Mouse (Mus musculus) forebrain, embryonic 16.5 days (tissue): ENCODE measurements around the gene Fbxl18. TPM values are rescaled to one million over a fixed set of nuclear protein-coding genes. Genes with fewer than 3 reads are reported as not detected.
A peak's percentile ranks its signal among the peaks of the same experiment; 100 is the strongest.

Source experiments
- ATAC-seq: fragments of 200-750 bp; cut with Nextera tagmentation; 2 replicates; pipeline ENCODE4 v1.8.0; 2017; ENCODE audit warnings: mild to moderate bottlenecking, moderate library complexity
- H3K27ac ChIP-seq: fragments of 300-500 bp; sonication (generic); 2 replicates; pipeline ENCODE4 v1.5.1; 2014; ENCODE audit warnings: low read length, control low read depth
- H3K27me3 ChIP-seq: fragments of 300-500 bp; sonication (generic); replicated peaks from 2 replicates; pipeline ENCODE4 v1.6.1; 2014; ENCODE audit warnings: low read length; ENCODE audit not compliant: control insufficient read depth, insufficient read depth
- H3K36me3 ChIP-seq: fragments of 300-500 bp; sonication (generic); 2 replicates; pipeline ENCODE4 v1.6.1; 2014; ENCODE audit not compliant: control insufficient read depth, insufficient read depth
- H3K4me1 ChIP-seq: fragments of 300-500 bp; sonication (generic); replicated peaks from 2 replicates; pipeline ENCODE4 v1.6.1; 2014; ENCODE audit warnings: low read length; ENCODE audit not compliant: control insufficient read depth, insufficient read depth
- H3K4me2 ChIP-seq: fragments of 300-500 bp; sonication (generic); 2 replicates; pipeline ENCODE4 v1.6.1; 2014; ENCODE audit warnings: mild to moderate bottlenecking, low read length, control low read depth
- H3K4me3 ChIP-seq: fragments of 300-500 bp; sonication (generic); replicated peaks from 2 replicates; pipeline ENCODE4 v1.5.1; 2014; ENCODE audit warnings: mild to moderate bottlenecking, low read length, control low read depth
- H3K9ac ChIP-seq: fragments of 300-500 bp; sonication (generic); replicated peaks from 2 replicates; pipeline ENCODE4 v1.6.1; 2014; ENCODE audit warnings: low read depth, low read length, control low read depth
- H3K9me3 ChIP-seq: fragments of 300-500 bp; sonication (generic); 2 replicates; pipeline ENCODE4 v1.6.1; 2016; ENCODE audit warnings: low read length; ENCODE audit not compliant: control insufficient read depth
- WGBS: fragments of 180-500 bp; shearing (Covaris S2); extraction: QIAGEN DNeasy Blood & Tissue Kit; methylation state at CpG from one replicate; pipeline ENCODE4 v1.1.7; 2014; 5-methylcytosine and 5-hydroxymethylcytosine counted together
- polyA plus RNA-seq: library from polyadenylated mRNA; unstranded; fragments of >200 nt; fragmentation: Nextera tagmentation; extraction: Ambion mirVana; gene quantifications from 2 replicates; pipeline ENCODE4 v1.2.1, GENCODE M21; 2015

Gene Fbxl18
- polyA plus RNA-seq, 1 experiment from 2014 or later = 31.4 TPM

- peak overlapping the region; percentile 100 for H3K9ac ChIP-seq
- no peaks in the 10 kb centered on the region for H3K27me3 ChIP-seq
Measured at GRCm38 (mm10) chr5:142819385-142820275, 75.6 kb downstream of the Fbxl18 start.

DNA sequence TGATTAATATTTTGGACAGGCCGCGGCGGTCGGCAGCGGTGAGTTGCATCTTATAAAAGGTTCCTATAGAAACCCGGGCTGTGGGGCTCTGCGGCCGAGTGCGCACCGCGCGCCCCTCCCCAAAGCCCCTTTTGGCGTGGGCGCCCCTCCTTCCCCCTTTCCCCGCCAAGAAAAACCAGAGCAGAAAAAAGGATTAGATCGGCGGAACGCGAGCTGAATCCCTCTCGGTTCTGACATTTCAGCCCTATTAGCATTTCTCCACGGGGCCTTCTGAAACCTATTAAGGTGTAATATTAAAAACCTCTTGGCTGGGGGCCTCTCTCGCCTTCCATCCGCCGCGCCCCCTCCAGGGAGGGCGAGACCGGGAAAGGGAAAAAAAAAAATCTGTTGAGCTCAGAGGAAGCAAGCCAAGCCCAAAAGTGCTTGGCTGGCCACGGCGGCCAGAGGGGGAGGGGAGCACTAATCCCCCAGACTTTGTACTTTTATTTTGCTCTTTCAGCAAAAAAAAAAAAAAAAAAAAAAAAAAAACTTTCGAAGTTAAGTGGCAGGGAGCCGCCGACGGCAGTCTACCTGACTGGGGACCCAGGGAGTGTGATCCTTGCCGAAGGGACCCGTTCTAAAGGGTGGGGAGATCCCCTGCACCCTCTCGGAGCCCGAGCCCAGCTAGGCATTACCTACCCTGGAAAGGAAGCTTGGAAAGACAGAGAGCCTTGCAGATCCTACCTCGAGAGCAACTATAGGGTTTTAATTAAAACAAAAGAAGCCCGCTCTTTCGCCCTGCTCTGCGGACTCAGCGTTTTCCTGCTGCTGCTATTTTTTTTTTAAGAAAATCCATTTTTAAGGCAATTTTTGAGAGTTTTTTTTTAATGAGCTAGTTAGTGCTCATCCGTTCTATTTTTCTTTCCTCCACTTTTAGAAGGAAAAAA, 76.5 kb downstream of the Fbxl18 start:
- no peaks in the 10 kb centered on the region for H3K36me3 ChIP-seq
- H3K9me3 ChIP-seq = no peaks in the 10 kb centered on the region
- under 1% methylated on average over 43 of the region's 43 CpGs for WGBS
- H3K4me1 ChIP-seq = peaks cover 20% of the 10 kb centered on the region
- peak overlapping the region; percentile 59 for H3K4me3 ChIP-seq
- H3K9ac ChIP-seq = peak overlapping the region; percentile 100
- H3K27ac ChIP-seq = peak overlapping the region; percentile 100
- no peaks in the 10 kb centered on the region for H3K27me3 ChIP-seq
- peak overlapping the region; percentile 92 for H3K4me2 ChIP-seq
- ATAC-seq = peak; percentile 3; the same call in 1 of the 2 replicates

More at GRCm38 (mm10) chr5:142819385-142820275, 75.6 kb downstream of the Fbxl18 start:
- ATAC-seq = peak; percentile 36
- Histone ChIP-seq H3K27ac (peak overlapping the region; percentile 100), H3K4me1 (peaks cover 29% of the 10 kb centered on the region), H3K36me3 (no peaks in the 10 kb centered on the region), H3K4me3 (peak overlapping the region; percentile 59), H3K4me2 (peak overlapping the region; percentile 92), H3K9me3 (no peaks in the 10 kb centered on the region)
- under 1% methylated on average over 36 of the region's 36 CpGs for WGBS

GRCm38 (mm10) chr5:142817524-142818434, 77.4 kb downstream of the Fbxl18 start, which contains the start of gene Tnrc18:
TSS of gene Tnrc18 (minus strand) at chr5:142817662.
- peak within 1 kb of the TSS; percentile 92 for H3K4me2 ChIP-seq
- under 1% methylated on average over 48 of the region's 56 CpGs for WGBS
- peak within 1 kb of the TSS; percentile 59 for H3K4me3 ChIP-seq
- peak; percentile 62 for ATAC-seq
- H3K27me3 ChIP-seq = no peaks in the 10 kb centered on the region
- H3K9ac ChIP-seq = peak within 1 kb of the TSS; percentile 100
- H3K36me3 ChIP-seq = no peaks in the 10 kb centered on the region
- no peaks in the 10 kb centered on the region for H3K9me3 ChIP-seq
- H3K27ac ChIP-seq = peak within 1 kb of the TSS; percentile 100
- H3K4me1 ChIP-seq = peaks cover 12% of the 10 kb centered on the region

Other genes starting within 250 kb of the Fbxl18 start
- 93.7 and 99.2 TPM in 2 replicates for gene Slc29a4, start 202.9 kb downstream of the Fbxl18 start, polyA plus RNA-seq
- gene Tnrc18, start 77.8 kb downstream of the Fbxl18 start, polyA plus RNA-seq = 34.8 and 40.4 TPM in 2 replicates
- gene Actb, start 11.3 kb upstream of the Fbxl18 start, polyA plus RNA-seq = 15,087 and 15,431 TPM in 2 replicates
- 541 and 600 TPM in 2 replicates for gene Fscn1, start 64.9 kb upstream of the Fbxl18 start, polyA plus RNA-seq
- 36.5 and 43.0 TPM in 2 replicates for gene Rnf216, start 217.6 kb upstream of the Fbxl18 start, polyA plus RNA-seq